Mouse (Mus musculus) layer of hippocampus, postnatal 10 days (tissue): ENCODE results near the gene Gcm1. TPM values are rescaled to one million over a fixed set of nuclear protein-coding genes. Genes with fewer than 3 reads are reported as not detected.
A peak's percentile ranks its signal among the peaks of the same experiment; 100 is the strongest.

Experiments used
- DNase-seq, 2 experiments: peaks; one replicate each; pipeline ENCODE4 v3.0.0; 2021; ENCODE audit warnings: low spot score in 2 of 2
- total RNA-seq, 2 experiments: library from RNA; stranded (reverse); gene quantifications; 2 replicates each; pipeline ENCODE4 v1.2.3; 2021

The Gcm1 gene
- total RNA-seq, 2 experiments from 2014 or later, result not detected

GRCm38 (mm10) chr9:78100956-78101355, 49.2 kb downstream of the Gcm1 start:
- DNase-seq, result no peak

DNA sequence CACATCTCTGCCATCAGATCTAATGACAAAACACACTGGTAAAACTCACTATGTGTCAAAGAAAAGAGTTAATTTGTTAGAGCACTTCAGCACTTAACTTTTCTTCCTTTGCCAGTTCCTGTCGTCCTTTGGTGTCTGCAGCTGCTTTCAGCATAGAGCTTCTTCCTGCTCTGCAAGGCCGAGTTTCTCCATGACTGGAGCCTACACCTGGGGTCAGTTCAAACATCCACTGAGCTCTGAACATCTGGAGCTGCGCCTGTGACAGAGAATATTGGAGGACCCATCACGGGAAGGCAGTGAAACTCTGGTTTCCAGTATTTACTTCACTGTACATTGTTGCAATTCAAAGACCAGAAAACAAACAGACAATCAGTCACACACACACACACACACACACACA, 49.7 kb downstream of the Gcm1 start:
- DNase-seq, result no peak

GRCm38 (mm10) chr9:78103965-78104560, 52.3 kb downstream of the Gcm1 start:
- DNase-seq, result no peak

- no peak for DNase-seq
These were observed 53.2 kb downstream of the Gcm1 start for GRCm38 (mm10) chr9:78104973-78105372.

GRCm38 (mm10) chr9:78105501-78105932, 53.8 kb downstream of the Gcm1 start:
- DNase-seq, result no peak

- no peak for DNase-seq
These were observed 55.1 kb downstream of the Gcm1 start for GRCm38 (mm10) chr9:78106821-78107220.

DNA sequence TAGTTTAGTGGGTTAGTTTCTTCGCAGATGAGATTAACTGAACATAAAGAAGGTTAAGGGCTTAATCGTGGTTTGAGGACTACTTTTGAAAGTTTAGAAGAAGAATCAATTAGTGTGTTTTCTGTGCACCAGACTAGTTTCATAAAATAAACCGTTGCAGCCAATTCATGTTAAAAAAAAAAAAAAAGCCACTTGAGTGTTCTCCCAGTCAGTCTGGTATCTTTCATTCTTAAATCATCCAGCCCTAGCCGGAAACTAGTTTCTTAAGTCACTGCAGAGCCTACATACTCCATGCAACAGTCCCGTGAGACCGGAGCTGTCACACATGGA, 55.8 kb downstream of the Gcm1 start:
- no peak for DNase-seq

DNA sequence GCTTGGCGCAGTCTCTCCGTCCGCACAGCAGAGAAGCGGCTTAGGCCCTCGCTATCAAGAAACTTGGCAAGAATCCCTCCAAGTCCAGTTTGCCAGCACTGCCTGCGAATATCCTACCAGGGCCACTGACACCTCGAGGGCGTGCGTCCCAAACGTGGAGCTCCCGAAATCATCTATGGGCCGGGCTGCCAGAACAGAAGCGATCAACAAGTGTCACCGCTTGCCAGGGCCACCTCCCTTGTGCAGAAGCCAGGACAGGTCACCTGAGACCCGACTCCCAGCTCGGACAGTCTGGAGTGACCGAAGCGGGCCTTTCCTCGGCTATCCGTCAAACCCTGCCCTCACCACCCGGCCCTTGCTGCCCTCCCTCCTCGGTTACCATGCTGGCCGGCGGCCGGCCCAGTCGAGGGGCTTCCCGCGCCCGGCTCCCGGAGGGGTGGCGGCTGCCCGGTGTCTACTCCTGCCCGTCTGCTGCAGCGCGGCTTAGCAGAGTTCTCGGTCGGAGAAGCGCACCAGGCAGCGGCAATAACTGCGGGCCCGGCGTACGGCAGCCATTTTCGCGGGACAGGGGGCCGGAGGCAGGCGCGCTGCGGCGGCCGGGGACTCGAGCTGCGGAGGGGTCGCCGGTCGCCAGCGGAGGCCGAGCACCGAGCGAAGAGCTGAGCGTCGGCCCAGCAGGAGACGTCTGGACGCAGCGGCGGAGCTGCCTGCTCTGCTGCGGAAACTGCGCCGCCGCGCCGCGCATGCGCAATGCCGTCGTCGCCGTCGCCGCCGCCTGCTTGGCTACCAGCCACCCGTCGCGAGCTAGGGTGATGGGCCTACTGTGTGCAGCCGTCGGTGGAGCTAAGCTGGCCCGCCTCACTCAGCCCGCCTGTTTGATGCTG, 56.4 kb downstream of the Gcm1 start:
- DNase-seq, result peak; percentile 82 to 88

DNA sequence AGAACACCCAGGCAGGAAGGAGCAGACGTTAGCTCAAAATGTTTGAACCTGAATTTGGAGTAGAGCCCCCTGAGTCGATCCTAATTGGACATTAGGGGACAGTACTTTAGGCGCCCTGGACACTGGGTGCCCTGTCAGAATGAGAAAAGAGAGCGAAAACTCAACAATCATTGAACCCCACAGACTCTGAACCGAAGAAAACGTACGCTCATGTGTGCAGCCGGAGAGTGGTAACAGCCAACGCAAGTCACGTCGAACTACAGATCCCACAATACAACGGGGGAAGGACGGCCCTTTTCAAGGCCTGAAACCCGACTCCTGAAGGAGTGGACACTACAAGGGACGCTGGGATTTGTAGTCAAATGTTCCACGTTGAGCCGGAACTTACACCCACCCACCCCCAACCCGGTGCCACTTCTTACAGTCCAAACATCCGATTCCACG, 57.1 kb downstream of the Gcm1 start, which contains the start of the genes Fbxo9 and Ick:
Gene Fbxo9 (minus strand): TSS at position 270 of the 444 bp plus-strand sequence.
Gene Ick (plus strand): TSS at position 397 of the 444 bp plus-strand sequence.
- peak; percentile 83 to 85 for DNase-seq

DNA sequence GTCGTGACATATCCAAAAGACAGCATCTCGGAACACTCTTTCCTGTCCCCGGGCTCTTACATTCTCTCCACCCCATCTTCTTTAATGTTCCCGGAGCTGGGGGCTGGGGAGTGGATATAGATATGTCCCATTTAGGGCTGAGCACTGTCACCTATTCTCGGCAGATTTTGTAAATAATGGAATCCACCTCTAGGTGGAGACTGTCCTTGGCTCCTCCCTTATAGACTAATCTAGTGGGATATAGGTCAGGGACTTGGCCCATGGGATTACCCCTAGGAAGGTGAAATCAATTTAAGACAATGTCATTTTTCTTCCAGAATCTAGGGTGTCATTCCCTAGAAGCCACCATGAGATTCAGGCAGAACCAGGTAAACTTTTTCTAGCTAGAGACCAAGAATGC, 57.9 kb downstream of the Gcm1 start:
- no peak for DNase-seq

- DNase-seq, result no peak
These were observed 59.7 kb downstream of the Gcm1 start for GRCm38 (mm10) chr9:78111456-78111855.

GRCm38 (mm10) chr9:78112770-78113537, 61.2 kb downstream of the Gcm1 start:
- DNase-seq, result peak; percentile 97 to 98

DNA sequence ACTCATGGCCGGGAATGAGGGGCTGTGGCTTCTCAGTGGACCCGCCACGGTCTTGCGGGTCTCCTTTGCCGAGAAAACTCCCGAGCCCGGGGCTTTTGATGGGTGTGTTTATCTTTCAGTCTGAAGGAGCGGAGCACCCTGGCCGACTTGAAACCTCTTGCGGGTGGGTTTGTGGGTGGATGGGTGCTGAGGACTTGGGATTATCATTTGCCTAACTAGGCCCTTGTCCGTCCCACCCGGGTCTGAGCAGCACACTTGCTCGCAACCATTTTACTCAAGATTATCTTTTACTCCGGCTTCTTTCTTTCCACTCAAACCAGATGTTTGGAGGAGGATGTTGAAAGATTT, 61.8 kb downstream of the Gcm1 start:
- no peak for DNase-seq

Other genes starting within 250 kb of the Gcm1 start
- gene Elovl5, start 134.6 kb upstream of the Gcm1 start, total RNA-seq, result 10 to 100 TPM; 85.5 to 89.5 TPM
- gene Fbxo9, start 57.1 kb downstream of the Gcm1 start, total RNA-seq, result 100 to 1,000 TPM; 105 to 115 TPM
- gene Ick, start 57.3 kb downstream of the Gcm1 start, total RNA-seq, result 10 to 100 TPM; 29.7 to 35.4 TPM
- gene Gsta4, start 130.8 kb downstream of the Gcm1 start, total RNA-seq, result 10 to 100 TPM; 33.9 to 39.5 TPM
- not detected for gene Gsta1, start 178.7 kb downstream of the Gcm1 start, total RNA-seq
- not detected for gene Gm3776, start 205.2 kb downstream of the Gcm1 start, total RNA-seq
- gene Gm10639, start 238.0 kb downstream of the Gcm1 start, total RNA-seq, result not detected